Mouse (Mus musculus) adrenal gland, adult (tissue): Measurements from ENCODE around the gene Ndel1.

Experiments
- DNase-seq, 2 experiments: peaks; one replicate each; pipeline ENCODE4 v3.0.0; 2022 to 2023; ENCODE audit warnings: low spot score in 1 of 2; ENCODE audit not compliant: inconsistent age in 2 of 2

The Ndel1 gene

DNA sequence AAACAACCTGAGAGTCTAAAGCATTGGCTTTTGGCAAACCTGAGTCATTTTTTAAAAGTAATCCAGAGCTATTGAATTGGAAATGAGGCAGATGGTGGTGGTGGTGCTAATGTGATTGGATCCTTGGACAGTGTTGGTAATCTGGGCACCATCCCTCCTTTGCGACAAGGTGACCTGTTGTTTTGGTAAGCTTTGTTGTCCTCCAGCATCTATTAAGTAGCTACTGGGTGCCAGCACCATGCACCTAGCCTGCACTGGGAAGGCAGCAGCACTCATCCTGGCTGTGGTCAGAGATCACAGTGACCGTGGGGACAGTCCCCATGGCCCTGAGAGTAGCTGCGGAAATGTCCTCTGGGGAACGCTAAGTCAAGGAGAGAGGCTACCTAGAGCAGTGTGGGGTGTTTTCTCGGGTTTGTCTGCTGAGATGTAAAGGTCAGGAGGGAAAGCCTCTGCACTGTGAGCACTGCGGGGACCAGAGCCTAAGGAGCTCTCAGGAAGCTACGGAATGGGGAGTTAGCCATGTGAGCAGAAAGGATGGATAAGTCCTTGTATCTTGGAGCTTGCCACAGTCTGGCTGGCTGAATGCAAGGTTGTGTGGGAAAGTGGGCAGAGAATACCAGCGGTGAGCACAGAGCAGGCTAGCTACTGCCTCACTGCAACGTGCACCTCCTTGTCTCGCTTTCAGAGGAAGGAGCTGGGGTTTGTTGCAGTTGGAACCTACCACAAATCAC is 91.8 kb downstream of the Ndel1 start:
- no peak for DNase-seq

DNA sequence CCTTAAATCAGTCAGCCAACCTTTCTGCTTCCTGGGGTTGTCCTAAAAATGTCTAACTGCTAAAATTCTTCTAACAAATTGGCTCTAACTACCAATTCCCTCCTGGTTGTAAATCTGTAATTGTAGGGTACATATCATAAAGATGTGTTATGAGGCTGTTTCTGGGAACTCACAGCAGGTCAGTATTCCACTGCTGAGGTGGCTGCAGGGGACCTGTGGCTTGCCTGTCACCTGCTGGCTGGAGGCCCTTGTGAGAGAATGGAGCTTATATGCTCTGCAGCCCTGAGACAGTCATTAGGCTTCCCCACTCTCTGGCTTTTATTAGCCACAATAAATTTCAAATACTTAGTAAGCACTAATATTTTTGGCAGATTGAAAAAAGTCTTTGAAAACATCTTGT is 92.8 kb downstream of the Ndel1 start:
- DNase-seq = no peak

- peak in 1 of 2 experiments; percentile 42 for DNase-seq
Measured at GRCm38 (mm10) chr11:68777933-68778332, 93.7 kb downstream of the Ndel1 start.

DNA sequence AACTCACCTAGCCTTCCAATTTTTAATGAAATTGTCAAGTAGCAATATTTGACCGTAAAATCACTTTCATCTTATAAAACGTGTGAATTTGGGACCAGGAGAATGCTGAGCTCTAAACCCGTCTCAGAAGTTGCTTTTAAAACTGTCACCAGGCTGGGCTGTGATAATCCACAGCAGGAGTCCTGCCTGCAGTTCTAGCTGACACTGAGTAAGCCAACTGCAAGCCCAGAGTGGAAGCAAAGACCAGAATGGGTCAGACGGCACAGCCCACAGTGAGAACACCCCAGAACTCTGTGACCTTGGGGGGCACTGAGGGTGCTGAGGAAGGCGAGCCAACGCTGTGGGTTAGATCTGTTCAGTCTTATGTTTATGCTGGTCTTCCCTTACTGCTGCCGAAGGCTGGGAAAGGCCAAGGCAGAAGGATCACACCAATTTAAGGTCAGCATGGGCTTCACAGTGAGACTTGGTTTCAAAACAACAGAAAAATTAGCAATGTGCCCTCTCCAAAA is 95.5 kb downstream of the Ndel1 start:
- no peak for DNase-seq
